Mouse (Mus musculus) liver, adult 2 months (tissue): Measurements from ENCODE around the gene Itpkb. TPM values are rescaled to one million over a fixed set of nuclear protein-coding genes. Genes with fewer than 3 reads are reported as not detected.
A peak's percentile ranks its signal among the peaks of the same experiment; 100 is the strongest.

ENCODE experiments used
- DNase-seq: peaks from one replicate; pipeline ENCODE4 v3.0.0-alpha.2; 2011; ENCODE audit warnings: low read depth, low spot score; ENCODE audit errors: extremely low read depth
- H3K27ac ChIP-seq: fragments of 200-500 bp; replicated peaks from 2 replicates; pipeline ENCODE4 v1.5.1; 2012; ENCODE audit warnings: low read depth, mild to moderate bottlenecking, control low read depth, inconsistent platforms, low read length; ENCODE audit not compliant: insufficient read depth
- H3K27me3 ChIP-seq: fragments of 200-500 bp; 2 replicates; pipeline ENCODE4 v1.6.1; 2012; ENCODE audit warnings: mild to moderate bottlenecking, moderate library complexity, low read length, inconsistent platforms; ENCODE audit not compliant: control insufficient read depth, insufficient read depth
- H3K36me3 ChIP-seq: fragments of 200-500 bp; 2 replicates; pipeline ENCODE4 v1.6.1; 2012; ENCODE audit warnings: low read length, inconsistent platforms; ENCODE audit not compliant: control insufficient read depth, insufficient read depth
- H3K4me1 ChIP-seq: fragments of 200-500 bp; 2 replicates; pipeline ENCODE4 v1.6.1; 2011; ENCODE audit warnings: low read length; ENCODE audit not compliant: control insufficient read depth, insufficient read depth
- H3K4me3 ChIP-seq: fragments of 200-500 bp; 2 replicates; pipeline ENCODE4 v1.5.1; 2011; ENCODE audit warnings: low read depth, mild to moderate bottlenecking, control low read depth, low read length, moderate library complexity; ENCODE audit not compliant: insufficient read depth
- H3K79me2 ChIP-seq: fragments of 200-500 bp; 2 replicates; pipeline ENCODE4 v1.6.1; 2012; ENCODE audit warnings: inconsistent platforms, mild to moderate bottlenecking, low read length, moderate library complexity; ENCODE audit not compliant: control insufficient read depth, insufficient read depth
- H3K9ac ChIP-seq: fragments of 200-500 bp; 2 replicates; pipeline ENCODE4 v1.6.1; 2012; ENCODE audit warnings: low read depth, mild to moderate bottlenecking, control low read depth, inconsistent platforms, low read length
- CTCF ChIP-seq: fragments of 200-500 bp; IDR thresholded peaks from 2 replicates; pipeline ENCODE4 v1.5.1; 2011; ENCODE audit warnings: low read depth, low read length, control low read depth
- POLR2A ChIP-seq: fragments of 200-500 bp; IDR thresholded peaks from 2 replicates; pipeline ENCODE4 v1.6.1; 2011; ENCODE audit warnings: low read length, control low read depth; ENCODE audit not compliant: insufficient read depth; ENCODE audit errors: extremely low read depth
- WGBS: fragments of 180-500 bp; shearing (Covaris S2); methylation state at CpG from one replicate; pipeline ENCODE4 v1.1.7; 2018; 5-methylcytosine and 5-hydroxymethylcytosine counted together
- polyA plus RNA-seq: library from polyadenylated mRNA; depleted of rRNA; stranded (reverse); fragments of >200 nt; gene quantifications from 2 replicates; pipeline ENCODE4 v1.2.3, GENCODE M21; 2012
- total RNA-seq: library from RNA; depleted of rRNA; stranded (reverse); fragments of >200 nt; gene quantifications from 2 replicates; pipeline ENCODE4 v1.2.3, GENCODE M21; 2014

Itpkb gene
- total and polyA plus RNA-seq, 2 experiments: 2.7 to 3.7 TPM

- WGBS: 68% methylated on average over 10 of the region's 10 CpGs
- Histone ChIP-seq H3K36me3 (no peaks in the 10 kb centered on the region), H3K4me3 (no peak overlapping the region), H3K9ac (no peak overlapping the region), H3K4me1 (no peaks in the 10 kb centered on the region), H3K27me3 (no peaks in the 10 kb centered on the region), H3K27ac (no peak overlapping the region), H3K79me2 (no peaks in the 10 kb centered on the region)
- TF ChIP-seq CTCF (no peak), POLR2A (no peak)
- no peak for DNase-seq
Observed at GRCm38 (mm10) chr1:180427685-180428084, 97.4 kb downstream of the Itpkb start.

DNA sequence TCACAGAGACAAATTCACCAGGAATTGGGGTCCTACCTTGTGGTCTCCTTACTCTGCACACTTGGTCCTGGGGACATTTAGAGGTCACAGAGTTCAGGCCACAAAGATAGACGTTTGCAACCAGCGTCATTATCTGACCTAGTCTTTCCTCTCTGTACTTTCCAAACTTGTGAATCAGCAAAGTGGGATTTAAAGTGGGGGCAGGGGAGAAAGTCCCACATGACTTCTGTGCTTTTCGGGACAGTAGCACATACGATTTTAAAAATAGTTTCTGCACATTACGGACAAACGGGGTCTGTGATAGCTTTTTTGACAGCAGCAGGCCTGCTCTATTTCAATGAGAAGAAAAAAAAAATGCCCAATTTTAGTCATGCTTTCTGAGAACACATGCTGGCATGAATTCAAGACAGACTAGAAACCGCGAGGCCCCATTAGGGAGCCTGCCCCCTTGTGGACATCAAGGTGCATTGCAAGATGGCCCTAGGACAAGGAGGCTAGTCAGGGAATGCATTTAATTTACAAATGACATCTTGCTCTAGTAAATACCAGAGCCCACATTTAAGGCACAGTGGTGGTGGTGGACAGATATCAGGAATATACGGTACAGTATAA is 97.9 kb downstream of the Itpkb start:
- Histone ChIP-seq H3K9ac (no peak overlapping the region), H3K27me3 (no peaks in the 10 kb centered on the region), H3K79me2 (no peaks in the 10 kb centered on the region), H3K4me1 (no peaks in the 10 kb centered on the region), H3K4me3 (no peak overlapping the region), H3K36me3 (no peaks in the 10 kb centered on the region), H3K27ac (no peak overlapping the region)
- 29% methylated on average over 9 of the region's 9 CpGs for WGBS
- peak; percentile 42 for DNase-seq
- TF ChIP-seq CTCF (peak; percentile 90), POLR2A (no peak)

GRCm38 (mm10) chr1:180428871-180429270 is 98.6 kb downstream of the Itpkb start:
- Histone ChIP-seq H3K9ac (no peak overlapping the region), H3K4me1 (no peaks in the 10 kb centered on the region), H3K4me3 (no peak overlapping the region), H3K36me3 (no peaks in the 10 kb centered on the region), H3K27me3 (no peaks in the 10 kb centered on the region), H3K27ac (no peak overlapping the region), H3K79me2 (no peaks in the 10 kb centered on the region)
- WGBS: 73% methylated on average over 8 of the region's 8 CpGs
- no peak for DNase-seq
- no peak for TF ChIP-seq POLR2A
- no peak for TF ChIP-seq CTCF

- H3K79me2 ChIP-seq: no peaks in the 10 kb centered on the region
- no peak overlapping the region for H3K27ac ChIP-seq
- DNase-seq: no peak
- H3K4me3 ChIP-seq: no peak overlapping the region
- H3K4me1 ChIP-seq: no peaks in the 10 kb centered on the region
- 62% methylated on average over 5 of the region's 5 CpGs for WGBS
- no peak overlapping the region for H3K9ac ChIP-seq
- no peak for TF ChIP-seq CTCF
- no peak for TF ChIP-seq POLR2A
- H3K36me3 ChIP-seq: no peaks in the 10 kb centered on the region
- no peaks in the 10 kb centered on the region for H3K27me3 ChIP-seq
Observed at GRCm38 (mm10) chr1:180429819-180430218, 99.5 kb downstream of the Itpkb start.

DNA sequence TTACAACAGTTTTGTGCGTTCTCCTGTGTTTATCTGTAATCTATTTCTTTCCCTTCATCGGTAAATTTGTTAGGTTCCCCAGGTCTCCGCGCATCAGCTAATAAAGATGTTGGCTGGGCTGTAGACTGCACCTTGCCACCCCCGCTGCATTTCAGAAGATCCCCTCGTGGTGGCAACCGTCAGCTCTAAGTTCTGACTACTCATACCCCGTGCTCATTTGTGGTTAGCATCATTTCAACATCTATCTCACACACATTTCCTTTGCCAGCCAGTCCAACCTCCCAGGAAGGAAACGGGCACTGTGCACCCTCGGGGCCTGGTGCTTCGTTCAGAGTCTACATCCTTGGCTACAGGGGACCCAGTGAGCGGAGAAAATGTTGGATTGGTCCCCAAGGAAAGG is 101.5 kb downstream of the Itpkb start:
- H3K9ac ChIP-seq: no peak overlapping the region
- TF ChIP-seq CTCF (no peak), POLR2A (no peak)
- H3K36me3 ChIP-seq: no peaks in the 10 kb centered on the region
- H3K4me1 ChIP-seq: no peaks in the 10 kb centered on the region
- no peak for DNase-seq
- H3K79me2 ChIP-seq: no peaks in the 10 kb centered on the region
- 59% methylated on average over 12 of the region's 12 CpGs for WGBS
- H3K4me3 ChIP-seq: no peak overlapping the region
- H3K27ac ChIP-seq: no peak overlapping the region
- H3K27me3 ChIP-seq: no peaks in the 10 kb centered on the region

DNA sequence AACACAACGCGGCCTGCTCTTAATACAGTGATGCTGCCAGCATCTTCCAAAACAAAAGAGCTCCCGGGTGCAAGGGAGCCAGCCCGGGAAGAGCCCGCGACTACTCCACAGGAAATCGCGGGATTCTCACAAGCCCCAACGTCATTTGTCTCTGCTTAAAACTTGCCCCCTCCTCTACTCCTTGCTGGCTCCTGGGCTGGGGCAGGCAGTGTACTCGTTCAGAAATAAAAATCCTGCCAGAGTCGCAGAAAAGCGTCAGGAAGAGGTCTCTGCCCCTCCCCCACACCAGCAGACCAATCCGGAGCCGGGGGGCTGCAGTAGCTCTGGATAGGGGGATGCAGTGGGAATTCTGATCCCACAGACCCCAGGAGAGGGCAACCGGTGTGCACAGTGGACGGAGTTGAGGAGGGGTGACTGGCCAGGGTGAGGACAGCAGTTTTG is 102.8 kb downstream of the Itpkb start:
- Histone ChIP-seq H3K27me3 (no peaks in the 10 kb centered on the region), H3K4me1 (no peaks in the 10 kb centered on the region), H3K4me3 (no peak overlapping the region), H3K9ac (no peak overlapping the region), H3K79me2 (no peaks in the 10 kb centered on the region), H3K36me3 (no peaks in the 10 kb centered on the region), H3K27ac (no peak overlapping the region)
- WGBS: 7% methylated on average over 16 of the region's 16 CpGs
- TF ChIP-seq CTCF (no peak), POLR2A (no peak)
- DNase-seq: no peak
